Mouse (Mus musculus) MEL (cell line): ENCODE data around the gene Gipc2.

Experiments used
- CTCF ChIP-seq, 3 experiments: IDR thresholded peaks in 2 of 3; conservative IDR thresholded peaks in 1 of 3; 2 replicates each; pipeline ENCODE4 v1.5.1; 2011 to 2012; ENCODE audit warnings: low read length in 3 of 3, low read depth in 2 of 3, mild to moderate bottlenecking in 2 of 3, improper control_type of control experiment in 1 of 3, inconsistent platforms in 1 of 3, mixed read lengths in 1 of 3, moderate library complexity in 1 of 3; ENCODE audit not compliant: control insufficient read depth in 1 of 3, insufficient read depth in 1 of 3, poor library complexity in 1 of 3, severe bottlenecking in 1 of 3
- HCFC1 ChIP-seq: IDR thresholded peaks from 2 replicates; pipeline ENCODE4 v1.6.1; 2012; ENCODE audit warnings: low read depth, mild to moderate bottlenecking, inconsistent platforms, low read length, improper control_type of control experiment, moderate library complexity
- MAFK ChIP-seq: IDR thresholded peaks from 2 replicates; pipeline ENCODE4 v1.6.1; 2011; ENCODE audit warnings: low read depth, mild to moderate bottlenecking, low read length, improper control_type of control experiment, borderline replicate concordance
- NRF1 ChIP-seq: IDR thresholded peaks from 2 replicates; pipeline ENCODE4 v1.6.1; 2014; ENCODE audit warnings: low read depth, mild to moderate bottlenecking, inconsistent platforms, low read length, improper control_type of control experiment, moderate library complexity; ENCODE audit not compliant: poor library complexity, insufficient read depth, severe bottlenecking
- POLR2A ChIP-seq, 2 experiments: IDR thresholded peaks; 2 replicates each; pipeline ENCODE4 v1.6.1; 2011 to 2012; ENCODE audit warnings: low read length in 2 of 2, mild to moderate bottlenecking in 2 of 2, control low read depth in 1 of 2, improper control_type of control experiment in 1 of 2, low read depth in 1 of 2, moderate library complexity in 1 of 2; ENCODE audit not compliant: control insufficient read depth in 1 of 2, insufficient read depth in 1 of 2, poor library complexity in 1 of 2
- POLR2AphosphoS5 ChIP-seq: IDR thresholded peaks from 2 replicates; pipeline ENCODE4 v1.6.1; 2012; ENCODE audit warnings: low read depth, borderline replicate concordance, mild to moderate bottlenecking, inconsistent platforms, low read length, moderate library complexity, mixed read lengths
- RCOR1 ChIP-seq: IDR thresholded peaks from 2 replicates; pipeline ENCODE4 v1.6.1; 2012; ENCODE audit warnings: low read depth, mild to moderate bottlenecking, inconsistent platforms, low read length, improper control_type of control experiment
- SIN3A ChIP-seq: IDR thresholded peaks from 2 replicates; pipeline ENCODE4 v1.6.1; 2012; ENCODE audit warnings: low read length, improper control_type of control experiment, inconsistent platforms
- ZMIZ1 ChIP-seq: IDR thresholded peaks from 2 replicates; pipeline ENCODE4 v1.6.1; 2012; ENCODE audit warnings: low read depth, mild to moderate bottlenecking, inconsistent platforms, low read length, improper control_type of control experiment, moderate library complexity

GRCm38 (mm10) chr3:152186106-152186505 is 20.1 kb upstream of the Gipc2 start:
- no peak for TF ChIP-seq CTCF (IDR thresholded peaks at IDR 0.05 in 2 of 3, conservative IDR thresholded peaks at IDR 0.05 in 1 of 3; ENCODE audit: control insufficient read depth in 1 of 3, insufficient read depth in 1 of 3, low read depth in 2 of 3, low read length in 3 of 3, poor library complexity in 1 of 3, severe bottlenecking in 1 of 3)
- TF ChIP-seq POLR2AphosphoS5 = no peak
- TF ChIP-seq ZMIZ1 = no peak
- TF ChIP-seq HCFC1 = no peak
- no peak for TF ChIP-seq SIN3A
- no peak for TF ChIP-seq MAFK
- no peak for TF ChIP-seq NRF1
- TF ChIP-seq RCOR1 = no peak
- TF ChIP-seq POLR2A (IDR thresholded peaks at IDR 0.05; ENCODE audit: control insufficient read depth in 1 of 2, insufficient read depth in 1 of 2, low read depth in 1 of 2, low read length in 2 of 2, poor library complexity in 1 of 2) = no peak
